Mouse (Mus musculus) T-helper 2 cell (primary cell): ENCODE data around the gene BC055324.

Experiments used
- in situ Hi-C: fragments of 300-600 bp; cut with MboI, MseI; formaldehyde crosslinking; loops from one replicate; pipeline ENCODE4 v1.15.1; 2025; ENCODE audit warnings: high pct_unique_total_duplicates

BC055324 gene

GRCm38 (mm10) chr1:163958036-163958435 is 36.6 kb downstream of the BC055324 start:
- in situ Hi-C loops, result no loop called here

GRCm38 (mm10) chr1:163953396-163953795 is 41.2 kb downstream of the BC055324 start:
- in situ Hi-C loops, result no loop called here

DNA sequence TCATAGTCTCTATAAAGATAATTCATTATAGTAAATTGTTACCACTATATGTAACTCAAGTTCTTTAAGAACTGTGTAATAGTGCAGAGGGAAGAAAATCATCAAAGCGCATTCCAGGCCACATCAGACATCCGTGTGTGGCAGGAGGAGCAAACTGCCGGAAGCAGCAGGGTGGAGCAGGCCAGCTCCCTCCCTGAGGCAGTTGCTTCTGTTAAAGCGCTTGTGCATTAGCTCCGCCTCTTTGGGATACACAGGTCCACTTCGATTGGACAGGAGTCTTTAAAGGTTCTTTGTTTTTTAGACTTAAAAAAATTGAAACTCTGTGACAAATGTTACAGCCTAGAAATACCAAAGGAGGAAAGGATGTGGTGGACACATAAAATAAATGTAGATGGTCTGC is 52.5 kb downstream of the BC055324 start:
- in situ Hi-C loops, result no loop called here

DNA sequence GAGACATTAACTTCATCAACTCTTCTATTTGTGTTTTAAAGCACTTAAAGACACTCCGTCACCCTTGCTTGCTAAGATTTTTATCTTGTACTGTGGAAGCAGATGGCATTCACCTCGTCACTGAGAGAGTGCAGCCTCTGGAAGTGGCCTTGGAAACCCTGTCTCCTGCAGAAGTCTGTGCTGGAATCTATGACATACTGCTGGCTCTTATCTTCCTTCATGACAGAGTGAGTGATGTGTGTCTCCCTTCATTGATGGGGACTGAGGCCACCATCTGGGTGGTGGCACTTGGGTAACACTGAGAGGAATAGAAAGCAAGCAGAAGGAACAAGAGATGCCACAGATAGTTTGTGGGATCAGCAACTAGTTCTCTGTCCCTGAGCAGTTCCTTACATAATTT is 60.0 kb downstream of the BC055324 start:
- in situ Hi-C loops, result loop anchor here (10.0 kb wide), 1 partner anchor 1210 kb away; no protein-coding TSS in a partner anchor

DNA sequence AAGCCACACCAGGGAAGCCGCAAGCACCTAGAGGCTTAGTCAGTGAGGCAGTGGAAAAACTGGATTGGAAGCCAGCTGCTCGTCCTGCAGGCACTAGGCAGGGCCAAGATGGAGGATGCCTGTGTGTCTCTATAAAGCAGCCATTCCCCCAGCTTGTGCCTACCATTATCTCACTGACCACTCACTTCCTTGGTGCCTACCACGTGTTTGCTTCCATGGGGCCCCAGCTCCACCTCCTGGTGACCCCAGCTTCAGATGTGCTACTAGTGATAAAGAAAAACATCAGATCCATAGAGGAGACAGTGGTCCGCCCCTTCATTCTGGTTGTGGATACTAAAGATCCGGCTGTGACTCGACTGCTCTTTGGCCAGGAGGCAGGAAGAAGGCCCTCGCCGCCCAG is 62.8 kb downstream of the BC055324 start:
- in situ Hi-C loops, result loop anchor here (10.0 kb wide), 1 partner anchor 1207 kb away; no protein-coding TSS in a partner anchor

- in situ Hi-C loops, result loop anchor here (10.0 kb wide), 1 partner anchor 1206 kb away; no protein-coding TSS in a partner anchor
These were observed 64.2 kb downstream of the BC055324 start for GRCm38 (mm10) chr1:163930458-163930794.

- in situ Hi-C loops, result loop anchor here (5.0 to 10.0 kb wide), 2 partner anchors 523 to 1205 kb away; no protein-coding TSS in a partner anchor
These were observed 64.7 kb downstream of the BC055324 start for GRCm38 (mm10) chr1:163929636-163930457.

GRCm38 (mm10) chr1:163928846-163929245 is 65.8 kb downstream of the BC055324 start, which contains the start of gene Scyl3:
Scyl3 (plus strand) TSS chr1:163929100.
- in situ Hi-C loops, result loop anchor here (5.0 kb wide), 1 partner anchor 522 kb away; no protein-coding TSS in a partner anchor

GRCm38 (mm10) chr1:163924093-163924492 is 70.5 kb downstream of the BC055324 start:
- in situ Hi-C loops, result loop anchor here (25.0 kb wide), 1 partner anchor 762 kb away; no protein-coding TSS in a partner anchor

- in situ Hi-C loops, result loop anchor here (10.0 to 25.0 kb wide), 2 partner anchors 755 to 1023 kb away; partner anchors contain the start of gene Fmo2
These were observed 77.0 kb downstream of the BC055324 start for GRCm38 (mm10) chr1:163917349-163918160.

DNA sequence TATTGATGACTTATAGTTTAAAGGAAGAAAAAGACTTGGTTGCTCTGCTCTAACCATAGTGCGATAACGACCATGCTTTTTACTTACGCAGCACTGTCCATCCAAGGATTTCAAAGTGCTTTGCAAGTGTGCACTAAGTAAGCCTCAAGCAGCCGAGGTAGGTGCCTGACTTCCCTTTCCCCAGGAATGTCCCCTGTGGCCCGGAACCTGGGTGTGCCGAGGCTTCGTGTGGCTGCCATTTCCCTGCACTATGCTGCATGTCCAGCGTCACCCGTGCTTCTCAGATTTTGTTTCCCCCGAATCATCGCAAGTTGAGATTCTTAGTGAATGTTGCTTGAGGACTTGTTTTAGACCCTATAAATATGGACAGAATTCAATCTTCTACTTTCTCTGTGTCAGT is 82.6 kb downstream of the BC055324 start:
- in situ Hi-C loops, result loop anchor here (10.0 to 25.0 kb wide), 2 partner anchors 750 to 1017 kb away; partner anchors contain the start of gene Fmo2

- in situ Hi-C loops, result loop anchor here (10.0 to 25.0 kb wide), 2 partner anchors 748 to 1016 kb away; partner anchors contain the start of gene Fmo2
These were observed 83.8 kb downstream of the BC055324 start for GRCm38 (mm10) chr1:163910785-163911184.

DNA sequence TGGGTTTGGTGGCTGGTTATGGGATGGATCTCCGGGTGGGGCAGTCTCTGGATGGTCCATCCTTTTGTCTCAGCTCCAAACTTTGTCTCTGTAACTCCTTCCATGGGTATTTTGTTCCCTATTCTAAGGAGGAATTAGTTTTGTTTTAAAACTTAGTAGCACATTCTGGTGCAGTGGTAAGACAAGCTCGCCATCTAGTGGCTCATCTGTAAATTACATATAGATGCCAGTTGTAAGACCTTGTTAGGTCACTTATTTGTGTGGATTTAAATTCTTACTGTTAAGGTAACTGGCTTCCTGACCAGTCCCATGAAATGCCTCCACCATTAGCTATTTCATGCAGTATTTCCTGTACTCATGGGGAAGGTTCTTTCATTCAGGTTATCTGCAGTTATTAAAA is 84.3 kb downstream of the BC055324 start:
- in situ Hi-C loops, result loop anchor here (10.0 to 25.0 kb wide), 2 partner anchors 748 to 1016 kb away; partner anchors contain the start of gene Fmo2

DNA sequence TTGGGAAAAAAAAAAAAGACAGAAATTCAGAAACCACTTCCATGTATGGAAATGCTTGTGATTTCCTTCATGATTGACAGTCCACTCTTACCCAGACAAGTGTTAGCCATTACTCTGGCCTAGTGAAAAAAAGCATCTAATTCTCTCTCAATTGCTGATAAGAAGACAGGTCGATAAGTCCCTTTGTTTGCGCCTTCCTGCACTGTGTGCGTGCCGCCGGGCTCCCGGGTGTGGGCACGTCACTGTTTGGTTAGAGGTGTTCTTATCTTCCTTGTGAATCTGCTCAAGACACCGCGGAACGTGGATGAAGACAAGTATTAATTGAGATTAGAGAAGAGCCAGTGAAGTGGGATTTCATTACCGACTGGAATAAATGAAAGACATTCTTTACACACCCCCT is 86.2 kb downstream of the BC055324 start:
- in situ Hi-C loops, result loop anchor here (25.0 kb wide), 1 partner anchor 746 kb away; no protein-coding TSS in a partner anchor

GRCm38 (mm10) chr1:163907007-163907811 is 87.4 kb downstream of the BC055324 start:
- in situ Hi-C loops, result loop anchor here (25.0 kb wide), 1 partner anchor 745 kb away; no protein-coding TSS in a partner anchor

DNA sequence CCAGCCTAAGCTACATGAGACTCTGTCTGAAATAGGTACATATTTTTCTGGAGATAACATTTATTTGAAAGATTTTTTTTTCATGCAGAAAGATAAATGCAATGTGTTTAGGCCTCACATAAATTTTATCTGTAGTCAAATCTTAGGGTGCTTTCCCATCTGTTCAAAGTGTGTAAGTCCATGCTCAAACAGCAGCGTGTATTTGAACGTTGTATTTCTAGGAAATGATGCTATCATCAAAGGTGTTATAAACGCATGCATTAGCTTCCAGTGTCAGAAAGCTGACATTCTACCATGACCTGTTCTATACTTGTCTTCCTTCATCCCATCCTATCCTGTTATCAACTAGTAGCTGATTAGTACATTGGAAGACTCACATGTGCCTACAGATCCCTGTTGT is 91.2 kb downstream of the BC055324 start:
- in situ Hi-C loops, result loop anchor here (25.0 kb wide), 1 partner anchor 741 kb away; no protein-coding TSS in a partner anchor

DNA sequence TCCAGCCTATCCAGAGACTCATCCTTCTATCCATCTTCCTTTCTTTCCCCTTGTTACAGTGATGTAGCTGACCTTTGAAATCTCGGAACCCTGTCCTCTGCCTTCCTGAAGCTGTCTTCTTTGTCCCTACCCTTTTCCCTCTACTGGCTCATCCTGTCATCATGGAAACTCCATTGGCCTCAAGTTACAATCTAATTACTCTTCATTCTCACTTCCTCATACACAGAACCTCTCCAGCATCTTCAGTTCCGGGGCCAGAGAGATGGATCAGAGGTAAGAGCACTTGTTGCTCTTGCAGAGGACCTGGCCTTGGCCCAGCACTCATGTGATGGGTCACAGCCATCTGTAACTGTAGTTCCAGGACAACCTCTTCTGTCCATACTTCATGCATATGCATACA is 94.4 kb downstream of the BC055324 start:
- in situ Hi-C loops, result loop anchor here (25.0 kb wide), 1 partner anchor 738 kb away; no protein-coding TSS in a partner anchor

GRCm38 (mm10) chr1:163899575-163899974 is 95.0 kb downstream of the BC055324 start:
- in situ Hi-C loops, result no loop called here

DNA sequence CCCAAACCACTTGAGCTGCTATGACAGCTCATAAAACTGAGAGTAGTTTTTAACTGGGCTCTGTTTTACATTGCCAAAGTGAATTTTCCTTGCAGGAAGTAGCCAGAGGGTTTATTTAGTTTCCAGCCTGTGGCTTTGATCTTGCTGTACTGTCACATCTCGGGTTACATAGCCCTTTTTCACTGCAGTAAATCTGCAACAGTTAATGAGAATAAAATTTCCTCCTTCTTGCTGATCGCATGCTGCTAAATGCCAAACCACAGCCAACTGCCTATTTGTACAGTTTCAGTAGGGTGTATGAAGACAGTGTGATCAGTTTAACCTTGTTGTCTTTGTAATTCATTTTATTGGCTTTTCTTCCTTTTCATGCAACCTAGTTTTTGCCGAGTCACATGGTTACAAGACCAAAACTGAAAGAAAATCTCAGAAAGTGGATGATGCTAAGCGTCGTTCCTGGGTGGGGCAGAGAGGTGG is 96.3 kb downstream of the BC055324 start:
- in situ Hi-C loops, result no loop called here
